Mouse (Mus musculus) G1E-ER4 (cell line): ENCODE results near the gene Npc1l1. TPM values are rescaled to one million over a fixed set of nuclear protein-coding genes. Genes with fewer than 3 reads are reported as not detected.

ENCODE experiments used
- GATA1 ChIP-seq: IDR thresholded peaks from one replicate; pipeline ENCODE4 v1.8.0; 2012; ENCODE audit warnings: low read length, inconsistent platforms
- polyA plus RNA-seq: library from polyadenylated mRNA; stranded (reverse); fragments of >175 nt; gene quantifications from 2 replicates; pipeline ENCODE4 v1.2.3, GENCODE M21; 2012

The Npc1l1 gene
- polyA plus RNA-seq = not detected in 2 replicates

DNA sequence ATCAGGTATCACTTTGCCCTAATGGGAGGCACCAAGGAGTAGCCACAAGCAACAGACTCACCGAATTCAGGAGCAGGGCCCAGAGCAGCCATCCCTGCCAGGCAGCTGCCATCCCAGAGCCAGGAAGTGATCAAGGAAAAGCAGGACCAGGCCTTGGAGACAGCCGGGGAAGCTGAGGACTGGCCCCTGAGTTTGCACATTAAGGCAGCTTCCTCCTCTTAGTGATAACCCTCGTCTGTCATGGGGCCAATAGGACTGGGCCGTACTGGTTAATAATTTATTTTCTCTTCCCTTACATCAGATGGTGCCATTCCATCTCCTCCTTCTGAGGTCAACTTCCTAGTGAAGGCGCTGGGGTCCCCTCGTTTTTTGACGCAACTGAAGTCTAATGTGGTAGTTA is at the start of gene Npc1l1:
Gene Npc1l1 (minus strand): TSS at position 132 of the 400 bp plus-strand sequence.
- no peak for TF ChIP-seq GATA1

DNA sequence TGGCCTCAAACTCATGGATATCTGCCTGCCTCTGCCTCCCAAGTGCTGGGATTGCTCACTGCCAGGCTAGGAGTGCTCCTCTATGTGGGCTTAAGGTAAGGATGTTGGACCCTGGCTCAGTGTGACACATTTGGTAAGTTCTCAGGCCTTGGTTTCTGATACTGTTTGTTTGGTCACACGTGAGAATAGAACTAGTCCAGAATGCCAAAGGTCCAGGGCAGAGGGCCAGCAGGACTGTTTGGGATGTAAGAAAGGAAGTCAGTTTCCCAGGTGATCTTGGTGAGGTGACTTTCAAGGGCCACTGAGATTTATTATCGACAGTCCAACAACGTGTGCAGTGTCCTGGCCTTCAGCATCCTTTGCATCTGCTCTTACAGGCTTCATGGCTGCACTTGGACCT is 46.5 kb upstream of the Npc1l1 start:
- no peak for TF ChIP-seq GATA1

DNA sequence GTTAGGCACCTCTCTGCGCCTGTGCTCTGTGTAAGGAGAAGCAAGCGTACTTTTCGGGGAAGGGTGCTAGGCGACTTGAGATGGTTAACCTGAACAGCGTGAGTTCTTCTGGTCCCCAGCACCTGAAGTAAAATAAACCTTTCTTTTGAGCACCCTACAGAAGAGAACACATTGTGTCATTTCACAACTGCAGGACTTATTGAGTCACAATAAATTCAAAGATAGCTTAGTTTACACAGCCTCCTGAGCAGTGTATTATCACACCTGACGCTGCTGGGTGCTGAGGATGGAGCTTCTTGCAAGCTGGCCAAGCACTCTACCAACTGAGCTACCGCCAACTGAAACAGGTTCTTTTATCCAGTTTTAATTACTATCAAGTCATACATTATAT is 45.1 kb upstream of the Npc1l1 start:
- no peak for TF ChIP-seq GATA1

DNA sequence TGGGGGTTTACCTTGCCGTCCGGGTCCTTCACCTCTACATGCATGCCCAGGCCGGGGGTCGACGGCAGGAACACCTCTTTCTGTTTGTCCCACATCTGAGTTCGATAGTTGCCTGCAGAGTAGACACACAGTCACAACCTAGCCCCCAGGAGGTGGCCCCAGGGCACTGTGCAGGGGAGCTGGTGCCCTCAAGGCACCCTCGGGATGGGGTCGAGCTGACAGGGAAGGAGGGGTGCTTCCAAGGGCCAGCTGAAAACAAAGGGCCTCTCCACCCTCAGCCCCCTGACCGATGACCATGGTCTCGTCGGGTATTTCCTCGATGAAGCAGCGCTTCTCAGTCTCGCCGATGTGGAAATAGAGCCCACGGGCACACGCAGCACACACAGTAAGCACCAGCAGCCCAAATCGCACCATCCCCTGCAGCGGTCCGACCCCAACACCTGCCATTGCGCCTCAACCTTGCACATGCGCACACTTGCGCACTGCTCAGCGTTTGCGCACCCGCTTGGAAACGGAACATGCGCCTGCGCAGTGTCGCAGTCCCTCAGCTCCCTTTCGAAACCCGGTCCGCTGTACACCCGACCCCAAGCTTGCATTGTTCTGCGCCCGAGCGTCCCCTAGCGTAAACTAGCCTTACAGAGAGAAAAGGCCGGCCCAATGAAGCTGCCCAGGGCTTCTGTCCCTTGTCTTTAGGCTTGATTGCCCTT is 44.6 kb upstream of the Npc1l1 start, which contains the start of gene Tmed4:
Gene Tmed4 (minus strand): TSS at position 484 of the 707 bp plus-strand sequence.
- no peak for TF ChIP-seq GATA1

DNA sequence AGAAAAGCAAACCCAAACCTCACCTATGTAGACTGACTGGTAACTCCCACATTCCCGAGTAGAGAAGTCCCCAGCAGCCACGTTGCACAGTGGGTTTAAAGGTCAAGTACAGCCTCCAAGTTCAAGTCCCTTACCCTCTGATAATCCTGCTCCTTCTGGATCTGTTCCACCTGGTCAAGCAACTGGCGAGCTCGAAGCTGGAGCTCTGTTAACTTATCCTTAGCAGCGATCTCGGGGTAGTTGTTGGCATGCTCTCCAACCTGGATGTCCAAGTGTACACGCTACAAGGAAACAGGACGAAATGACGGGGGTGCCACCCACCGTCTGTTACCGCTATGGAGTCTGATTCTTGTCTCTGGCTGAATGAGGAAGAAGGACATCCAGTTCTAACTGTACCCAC is 43.7 kb upstream of the Npc1l1 start:
- TF ChIP-seq GATA1 = no peak

DNA sequence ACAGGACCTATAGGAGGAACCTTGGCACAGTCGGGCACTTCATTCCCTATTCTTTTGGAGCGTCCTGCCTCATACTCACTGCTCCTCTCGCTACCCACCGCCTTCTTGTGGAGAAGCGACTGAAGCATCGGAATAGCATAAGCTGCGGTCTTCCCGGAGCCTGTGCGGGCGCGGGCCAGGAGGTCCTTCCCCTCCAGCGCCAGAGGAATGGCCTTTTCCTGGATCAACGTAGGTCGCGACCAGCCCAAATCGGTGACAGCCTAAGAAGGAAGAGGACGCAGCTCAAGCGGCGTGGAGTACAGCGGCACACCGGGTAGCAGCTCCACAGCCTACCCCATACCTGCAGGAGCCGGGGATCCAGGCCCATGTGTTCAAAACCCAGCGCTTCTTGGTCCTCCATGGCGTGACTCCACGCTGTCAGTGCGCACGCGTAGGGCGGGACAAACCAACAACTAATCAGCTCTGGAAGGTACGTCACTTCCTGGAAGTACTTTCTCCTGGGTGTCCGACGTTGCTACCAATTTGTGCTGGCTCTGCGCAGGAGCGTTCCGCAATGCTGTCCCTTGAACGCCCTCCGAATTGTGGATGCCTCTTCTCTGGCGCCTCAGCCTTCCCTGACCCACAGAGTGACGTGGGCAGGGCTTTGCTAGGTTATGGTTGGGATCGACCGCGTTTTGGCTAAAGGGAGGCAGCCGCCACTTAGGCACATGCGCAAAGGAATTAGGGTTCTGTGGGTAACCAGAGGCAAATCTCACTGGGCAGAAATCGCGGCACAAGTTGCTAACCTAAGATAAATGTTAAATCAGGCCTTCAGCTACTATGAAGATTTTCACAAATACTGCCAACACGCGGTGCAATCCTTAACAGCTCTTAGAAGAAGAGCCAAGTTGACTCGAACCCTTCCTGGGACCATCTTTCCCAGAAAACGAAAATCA is 37.6 kb upstream of the Npc1l1 start, which contains the start of gene Ddx56:
Gene Ddx56 (minus strand): TSS at position 453 of the 935 bp plus-strand sequence.
- TF ChIP-seq GATA1 = no peak

DNA sequence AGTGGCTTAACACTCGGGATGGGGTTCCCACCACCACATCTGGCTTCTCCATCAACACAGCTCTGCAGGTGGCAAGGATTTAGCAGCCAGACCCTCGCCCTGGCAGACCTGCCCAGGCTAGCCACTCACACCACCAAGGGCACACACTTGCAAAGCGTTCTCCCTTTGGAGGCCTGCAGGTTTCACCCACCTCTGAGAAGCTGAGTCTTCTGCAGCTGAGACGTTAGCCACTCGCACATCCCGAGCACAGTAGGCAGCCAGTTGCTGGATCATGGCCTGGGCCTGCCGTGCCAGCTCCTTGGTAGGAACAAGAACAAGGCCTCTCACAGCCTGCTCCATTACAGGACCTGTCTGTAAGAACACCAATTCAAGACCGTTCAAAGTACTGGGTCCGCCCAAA is 36.7 kb upstream of the Npc1l1 start:
- TF ChIP-seq GATA1 = no peak

DNA sequence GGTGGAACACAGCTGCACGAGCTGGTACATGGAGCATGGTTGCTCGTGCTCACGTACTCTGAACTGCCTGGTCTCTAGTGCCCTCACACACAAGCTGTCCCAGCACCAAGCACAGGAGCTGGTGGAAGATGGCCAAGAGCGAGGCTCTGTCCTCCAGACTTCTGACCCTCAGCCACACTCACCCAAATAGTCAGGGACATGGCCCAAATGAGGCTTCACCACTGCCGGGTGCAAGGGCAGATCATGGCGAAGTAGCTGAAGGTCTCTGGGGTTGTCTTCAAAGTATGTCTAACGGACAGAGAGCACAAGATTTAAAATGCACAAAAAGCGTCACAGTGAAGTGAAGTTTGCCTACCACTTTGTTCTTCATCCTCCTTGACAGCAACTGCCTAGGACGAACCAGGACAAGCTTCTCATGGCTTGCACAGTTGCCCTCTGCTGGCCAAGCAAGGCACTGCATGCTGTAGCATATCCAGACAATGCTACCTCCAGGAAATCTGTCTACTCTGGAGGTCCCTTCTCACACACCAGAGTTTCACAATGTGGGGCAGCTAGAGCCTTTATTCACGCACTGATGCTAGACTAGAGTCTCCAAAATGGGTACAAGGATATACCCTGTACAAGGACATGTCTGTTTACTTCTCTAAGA is 31.6 kb upstream of the Npc1l1 start:
- TF ChIP-seq GATA1 = no peak

DNA sequence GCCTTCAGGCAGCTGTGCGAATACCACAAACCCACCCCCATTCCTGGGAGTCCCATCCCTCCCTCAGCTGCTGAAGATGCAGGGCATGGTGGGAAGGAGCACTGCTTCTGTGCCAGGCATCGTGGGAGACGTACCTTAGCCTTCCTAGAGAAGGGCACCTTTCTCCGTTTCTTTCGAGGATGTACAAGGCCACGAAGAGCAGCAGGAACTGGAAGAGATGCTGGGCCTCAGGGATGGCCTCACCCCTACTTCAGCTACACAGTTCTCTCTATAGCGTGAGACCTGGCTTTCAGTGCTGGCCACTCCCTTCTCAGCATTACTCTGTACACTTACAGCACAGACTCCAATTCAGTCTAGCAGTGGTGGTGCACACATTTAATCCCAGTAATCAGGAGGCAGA is 29.5 kb upstream of the Npc1l1 start:
- TF ChIP-seq GATA1 = no peak

DNA sequence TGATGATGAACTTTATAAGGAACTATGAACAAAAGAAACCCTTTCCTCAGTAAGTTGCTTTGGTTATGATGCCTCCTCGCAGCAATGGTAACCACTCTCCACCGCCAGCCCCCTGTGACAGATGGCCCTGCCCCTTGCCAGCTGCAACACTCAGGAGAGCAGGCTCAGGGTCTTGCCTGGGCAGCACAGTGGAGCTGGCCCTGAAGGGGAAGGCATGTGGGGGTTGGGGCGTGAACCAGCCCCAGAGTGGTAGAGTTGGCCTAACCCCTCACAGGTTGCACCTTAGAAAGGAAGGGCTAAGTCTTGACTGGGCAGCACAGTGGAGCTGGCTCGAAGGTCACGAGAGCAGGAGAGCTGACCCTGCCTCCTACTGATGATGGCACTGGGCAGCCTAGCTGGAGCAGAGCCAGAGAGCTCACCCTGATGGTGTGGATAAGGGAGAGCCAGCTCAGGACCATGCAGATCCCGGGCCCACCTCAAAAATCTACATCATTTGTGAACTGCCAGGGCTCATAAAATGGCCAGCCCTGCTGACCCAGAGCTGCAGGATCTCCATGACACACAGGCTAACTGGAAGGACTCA is 26.6 kb upstream of the Npc1l1 start:
- no peak for TF ChIP-seq GATA1

DNA sequence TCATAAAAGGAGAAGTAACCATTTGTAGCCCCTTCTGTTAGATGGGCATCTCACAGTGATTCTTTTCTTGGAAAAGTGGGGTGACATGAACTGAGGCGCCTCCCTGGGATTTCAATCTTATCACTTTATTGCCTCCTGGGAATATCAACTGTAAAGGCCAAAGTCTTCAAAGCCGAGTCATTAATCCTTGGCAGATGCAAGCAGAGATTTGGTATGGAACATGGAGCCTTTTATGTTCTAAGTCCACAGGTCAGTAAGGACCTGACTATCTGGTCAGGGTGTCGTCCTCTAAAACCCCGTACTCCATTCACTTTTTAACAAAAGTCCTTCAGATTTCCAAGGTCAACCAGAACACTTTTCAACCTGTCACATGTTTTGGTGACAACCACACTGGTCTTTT is 22.9 kb upstream of the Npc1l1 start:
- TF ChIP-seq GATA1 = no peak

DNA sequence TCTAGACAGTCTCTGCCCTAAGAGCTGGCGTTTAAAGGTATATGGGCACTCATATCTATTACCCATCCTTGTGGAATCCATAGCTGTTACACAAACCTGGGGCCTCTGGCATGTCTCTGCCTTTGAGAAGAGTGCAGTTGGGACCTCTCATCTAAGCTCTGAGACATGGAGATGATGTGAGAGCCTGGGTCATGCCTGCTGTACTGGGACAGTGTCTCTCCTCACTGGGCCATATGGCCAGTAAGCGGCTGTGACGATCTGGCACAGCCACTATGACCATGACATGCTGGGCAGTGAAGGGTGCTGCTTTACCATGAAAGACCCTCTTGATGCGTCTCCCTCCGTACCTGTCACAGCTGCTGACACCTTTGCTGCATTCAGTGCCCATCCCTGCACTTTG is 22.3 kb upstream of the Npc1l1 start:
- TF ChIP-seq GATA1 = no peak

DNA sequence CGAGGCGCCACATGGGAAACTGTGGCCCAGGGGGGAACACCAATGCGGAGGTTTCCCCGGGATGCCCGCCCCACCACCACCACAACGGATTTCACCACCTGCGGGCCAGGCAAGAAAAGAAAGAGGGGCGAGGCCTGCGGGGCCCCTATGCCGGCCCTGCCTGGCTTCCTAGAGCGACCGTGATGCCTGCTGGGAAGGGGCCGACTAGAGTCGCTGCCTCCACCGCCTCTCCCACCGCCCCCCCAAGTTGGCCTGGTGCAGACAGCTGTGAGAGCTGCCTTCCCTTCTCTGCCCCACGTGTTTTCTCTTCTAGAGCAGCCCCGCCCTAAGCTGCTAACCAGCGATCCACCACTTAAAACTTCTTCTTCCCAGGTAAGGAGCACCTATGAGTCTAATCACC is 14.8 kb upstream of the Npc1l1 start:
- TF ChIP-seq GATA1 = no peak

DNA sequence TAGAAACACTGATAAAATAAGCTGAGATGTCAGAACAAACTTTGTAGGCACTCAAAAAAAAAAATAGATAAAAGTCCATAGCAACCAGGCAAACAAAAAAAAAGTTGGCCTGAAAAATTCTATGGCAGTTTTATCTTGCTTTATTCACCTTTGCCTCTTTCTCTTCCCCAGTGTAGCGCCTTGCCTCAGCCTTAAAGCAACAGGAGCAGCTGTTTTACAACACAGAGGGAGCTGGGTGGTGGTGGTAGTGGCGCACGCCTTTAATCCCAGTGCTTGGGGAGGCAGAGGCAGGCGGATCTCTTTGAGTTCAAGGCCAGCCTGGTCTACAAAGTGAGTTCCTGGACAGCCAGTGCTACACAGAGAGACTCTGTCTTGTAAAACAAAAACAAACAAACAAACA is 3.1 kb upstream of the Npc1l1 start:
- TF ChIP-seq GATA1 = no peak

DNA sequence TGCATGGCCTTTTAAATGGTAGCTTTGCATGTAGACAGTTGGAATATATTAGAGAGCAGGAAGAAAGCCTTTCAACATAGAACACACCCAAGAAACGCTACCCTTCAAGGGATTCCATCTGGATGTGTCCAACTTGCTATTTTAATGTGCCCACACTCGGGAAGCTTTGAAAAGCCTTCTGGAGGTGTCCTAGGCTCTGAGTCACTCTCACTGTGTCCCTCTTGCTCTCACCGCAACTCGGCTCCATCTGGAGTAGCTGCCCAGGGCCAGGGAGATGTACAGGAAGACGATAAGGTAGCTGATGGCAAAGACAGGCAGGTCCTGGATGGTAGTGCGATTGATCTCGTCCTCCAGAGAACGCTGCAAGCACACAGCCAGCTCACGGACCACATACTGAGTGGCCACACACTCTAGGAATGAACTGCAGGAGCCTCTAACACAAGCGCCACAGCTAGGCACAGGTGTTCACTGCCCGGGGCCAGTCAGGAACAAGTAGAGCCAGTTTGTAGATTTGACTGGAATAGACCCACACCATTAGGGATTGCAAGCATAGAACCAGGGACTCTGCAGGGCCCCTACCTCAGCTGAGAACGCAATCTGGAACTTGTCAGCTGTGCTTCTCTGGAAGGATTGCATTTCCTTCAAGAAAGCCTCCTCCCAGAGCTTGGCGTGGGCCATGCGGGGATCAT is 5.3 kb downstream of the Npc1l1 start:
- no peak for TF ChIP-seq GATA1
